Mouse (Mus musculus) heart, embryonic 11.5 days (tissue): ENCODE measurements around the gene Ubl3. TPM values are rescaled to one million over a fixed set of nuclear protein-coding genes. Genes with fewer than 3 reads are reported as not detected.

ENCODE experiments used
- ATAC-seq: fragments of 200-750 bp; cut with Nextera tagmentation; replicated peaks from 2 replicates; pipeline ENCODE4 v1.8.0; 2017; ENCODE audit warnings: moderate library complexity; ENCODE audit not compliant: insufficient number of reproducible peaks, low FRiP score, low TSS enrichment
- H3K27ac ChIP-seq: fragments of 300-500 bp; sonication (generic); 2 replicates; pipeline ENCODE4 v1.5.1; 2014; ENCODE audit warnings: mild to moderate bottlenecking, low read depth, low read length
- H3K27me3 ChIP-seq: fragments of 300-500 bp; sonication (generic); 2 replicates; pipeline ENCODE4 v1.6.1; 2014; ENCODE audit warnings: mild to moderate bottlenecking, low read length, mixed read lengths; ENCODE audit not compliant: control insufficient read depth, insufficient read depth
- H3K36me3 ChIP-seq: fragments of 300-500 bp; sonication (generic); 2 replicates; pipeline ENCODE4 v1.6.1; 2014; ENCODE audit warnings: mild to moderate bottlenecking, low read length, moderate library complexity, mixed read lengths; ENCODE audit not compliant: control insufficient read depth, insufficient read depth
- H3K4me1 ChIP-seq: fragments of 300-500 bp; sonication (generic); 2 replicates; pipeline ENCODE4 v1.6.1; 2014; ENCODE audit warnings: low read length; ENCODE audit not compliant: control insufficient read depth, insufficient read depth
- H3K4me2 ChIP-seq: fragments of 300-500 bp; sonication (generic); 2 replicates; pipeline ENCODE4 v1.6.1; 2014; ENCODE audit warnings: mild to moderate bottlenecking, moderate library complexity
- H3K4me3 ChIP-seq: fragments of 300-500 bp; sonication (generic); 2 replicates; pipeline ENCODE4 v1.5.1; 2014; ENCODE audit warnings: low read depth, low read length
- H3K9ac ChIP-seq: fragments of 300-500 bp; sonication (generic); 2 replicates; pipeline ENCODE4 v1.6.1; 2014; ENCODE audit warnings: mild to moderate bottlenecking, low read depth, low read length, moderate library complexity
- H3K9me3 ChIP-seq: fragments of 300-500 bp; sonication (generic); replicated peaks from 2 replicates; pipeline ENCODE4 v1.6.1; 2016; ENCODE audit warnings: low read length; ENCODE audit not compliant: control insufficient read depth
- WGBS: fragments of 180-500 bp; shearing (Covaris S2); extraction: QIAGEN DNeasy Blood & Tissue Kit; methylation state at CpG from one replicate; pipeline ENCODE4 v1.1.7; 2014; ENCODE audit not compliant: insufficient replicate concordance; 5-methylcytosine and 5-hydroxymethylcytosine counted together
- polyA plus RNA-seq: library from polyadenylated mRNA; unstranded; fragments of >200 nt; fragmentation: Nextera tagmentation; extraction: Ambion mirVana; gene quantifications from 2 replicates; pipeline ENCODE4 v1.2.1, GENCODE M21; 2014

Gene Ubl3
- polyA plus RNA-seq, 1 experiment from 2014 or later = 57.1 TPM

DNA sequence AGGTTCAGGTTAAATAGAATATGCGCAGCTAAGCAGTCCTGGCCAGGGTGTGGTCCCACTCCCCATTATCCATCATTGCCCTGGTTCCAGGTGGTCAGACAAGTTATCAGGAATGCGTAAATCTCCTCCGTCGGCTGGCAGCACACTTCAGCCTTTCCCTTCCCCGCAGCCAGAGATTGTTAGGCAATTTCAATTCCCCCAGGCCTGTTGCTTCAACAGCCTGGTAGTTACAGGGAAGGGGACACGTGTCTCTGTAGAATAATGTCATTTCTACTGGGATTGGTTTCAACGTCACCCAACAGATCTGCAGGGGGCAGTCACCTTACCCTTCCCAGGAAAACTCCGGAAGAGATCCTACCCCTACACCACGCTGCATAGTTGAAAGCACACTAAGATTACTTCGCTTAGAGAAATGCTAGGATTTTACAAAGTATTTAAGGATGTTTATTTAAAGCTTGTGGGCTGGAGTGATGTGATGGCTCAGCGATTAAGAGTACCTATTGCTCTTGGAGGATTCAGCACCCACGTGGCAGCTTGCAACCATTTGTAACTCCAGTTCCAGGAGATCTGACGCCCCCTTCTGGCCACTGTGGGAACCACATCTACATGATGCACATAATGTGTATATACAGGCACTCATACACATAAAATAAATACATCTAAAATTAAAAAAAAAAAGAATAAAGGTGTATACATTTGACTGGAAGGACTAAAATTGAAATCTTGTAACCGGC, 18.1 kb upstream of the Ubl3 start:
- no peaks in the 10 kb centered on the region for H3K27me3 ChIP-seq
- no peak overlapping the region for H3K27ac ChIP-seq
- 77% methylated on average over 14 of the region's 14 CpGs for WGBS
- ATAC-seq = no peak
- peaks cover 3% of the 10 kb centered on the region; the same call in 1 of the 2 replicates for H3K9me3 ChIP-seq
- no peak overlapping the region for H3K4me3 ChIP-seq
- no peak overlapping the region for H3K9ac ChIP-seq
- H3K36me3 ChIP-seq = no peaks in the 10 kb centered on the region
- peaks cover 10% of the 10 kb centered on the region for H3K4me1 ChIP-seq
- H3K4me2 ChIP-seq = no peak overlapping the region

DNA sequence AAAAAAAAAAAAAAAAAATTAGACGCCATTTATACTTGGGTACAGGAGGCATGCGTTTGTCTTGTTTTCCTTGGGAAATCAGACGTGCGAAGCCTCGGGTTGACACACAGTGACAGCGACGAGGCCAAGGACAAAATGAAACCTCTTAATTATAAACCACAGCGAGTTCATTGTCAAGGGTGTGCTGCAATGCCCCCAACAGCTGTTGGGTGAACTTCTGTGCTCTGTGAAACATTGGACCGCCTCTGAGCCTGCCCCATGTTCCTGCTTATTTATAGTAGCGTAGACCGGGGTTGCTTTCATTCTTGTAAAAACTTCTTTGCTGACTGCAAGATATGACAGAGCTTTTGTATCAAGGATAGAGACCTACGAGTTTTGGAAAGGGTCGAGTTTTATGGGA, 16.9 kb upstream of the Ubl3 start:
- Histone ChIP-seq H3K36me3 (no peaks in the 10 kb centered on the region), H3K9me3 (peaks cover 3% of the 10 kb centered on the region; the same call in 1 of the 2 replicates), H3K4me1 (peaks cover 6% of the 10 kb centered on the region), H3K9ac (no peak overlapping the region), H3K27ac (no peak overlapping the region), H3K27me3 (no peaks in the 10 kb centered on the region), H3K4me3 (no peak overlapping the region), H3K4me2 (no peak overlapping the region)
- 74% methylated on average over 13 of the region's 13 CpGs for WGBS
- ATAC-seq = no peak

DNA sequence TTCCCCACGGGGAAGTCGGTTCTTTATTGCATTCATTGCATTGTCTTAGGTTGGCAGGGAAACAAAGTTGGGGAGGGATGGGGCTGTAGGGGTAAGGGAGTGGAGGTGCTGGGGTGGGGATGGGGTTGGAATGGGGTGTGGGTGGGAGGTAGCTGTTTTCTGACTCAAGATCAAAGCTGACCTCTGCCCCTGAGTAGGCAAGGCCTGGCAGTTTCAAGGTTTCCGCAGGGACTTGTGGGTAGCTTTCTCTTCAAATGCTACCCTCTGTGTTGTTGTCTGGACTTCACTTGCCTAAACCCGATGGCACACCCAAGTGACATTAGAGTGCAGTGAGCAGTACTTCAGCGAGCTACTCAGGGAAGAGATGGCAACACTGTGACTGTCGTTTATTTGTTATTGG, 13.0 kb upstream of the Ubl3 start:
- H3K27ac ChIP-seq = no peak overlapping the region
- ATAC-seq = no peak
- 57% methylated on average over 6 of the region's 6 CpGs for WGBS
- H3K36me3 ChIP-seq = no peaks in the 10 kb centered on the region
- H3K27me3 ChIP-seq = no peaks in the 10 kb centered on the region
- no peak overlapping the region for H3K9ac ChIP-seq
- H3K4me3 ChIP-seq = no peak overlapping the region
- H3K4me1 ChIP-seq = 0 out of 2 replicates have a peak, but pooled peaks cover 4% of the 10 kb centered on the region
- H3K9me3 ChIP-seq = peaks cover 3% of the 10 kb centered on the region; the same call in 1 of the 2 replicates
- H3K4me2 ChIP-seq = no peak overlapping the region

DNA sequence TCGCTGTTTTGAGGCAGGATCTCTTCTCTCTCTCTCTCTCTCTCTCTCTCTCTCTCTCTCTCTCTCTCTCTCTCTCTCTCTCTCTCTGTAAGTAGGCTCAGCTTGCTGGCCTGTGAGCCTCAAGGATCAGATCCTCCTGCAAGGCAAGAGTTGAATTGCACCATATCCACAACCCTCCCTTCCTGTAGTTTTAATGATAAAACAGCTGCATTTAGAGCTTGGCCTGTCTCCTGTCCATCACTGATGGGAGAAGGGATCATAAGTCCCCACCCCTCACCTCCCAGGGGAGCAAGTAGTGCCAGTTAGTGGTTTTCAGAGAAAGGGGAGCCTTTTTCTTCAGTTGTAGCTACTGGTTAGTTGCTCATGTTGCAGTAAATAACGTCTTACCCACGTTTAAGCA, 11.5 kb upstream of the Ubl3 start:
- H3K4me3 ChIP-seq = no peak overlapping the region
- no peak for ATAC-seq
- no peak overlapping the region for H3K4me2 ChIP-seq
- H3K27ac ChIP-seq = no peak overlapping the region
- no peaks in the 10 kb centered on the region for H3K36me3 ChIP-seq
- H3K9ac ChIP-seq = no peak overlapping the region
- H3K9me3 ChIP-seq = peaks cover 3% of the 10 kb centered on the region; the same call in 1 of the 2 replicates
- H3K4me1 ChIP-seq = 0 out of 2 replicates have a peak, but pooled peaks cover 4% of the 10 kb centered on the region
- 79% methylated on average over 3 of the region's 3 CpGs for WGBS
- no peaks in the 10 kb centered on the region for H3K27me3 ChIP-seq

DNA sequence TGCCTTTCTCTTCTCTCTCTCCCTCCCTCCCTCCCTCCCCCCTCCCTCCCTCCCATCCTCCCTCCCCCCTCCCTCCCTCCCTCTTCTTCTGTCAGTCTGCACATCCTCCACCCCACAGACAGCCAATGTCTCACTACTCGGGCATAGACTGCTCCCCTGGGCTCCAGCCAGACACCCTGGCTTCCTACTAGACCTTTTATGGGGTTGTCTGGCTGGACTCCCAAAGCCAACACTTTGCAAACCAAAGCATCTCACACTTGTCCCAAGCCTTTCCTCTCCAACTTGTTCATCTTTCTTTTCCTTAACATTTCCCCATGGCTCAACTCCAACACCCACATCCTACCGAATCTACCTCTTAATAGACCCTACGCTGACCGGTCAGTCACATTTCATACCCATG, 10.7 kb upstream of the Ubl3 start:
- Histone ChIP-seq H3K36me3 (no peaks in the 10 kb centered on the region), H3K27me3 (no peaks in the 10 kb centered on the region), H3K4me2 (no peak overlapping the region), H3K9me3 (peaks cover 3% of the 10 kb centered on the region; the same call in 1 of the 2 replicates), H3K9ac (no peak overlapping the region), H3K27ac (no peak overlapping the region), H3K4me3 (no peak overlapping the region), H3K4me1 (0 out of 2 replicates have a peak, but pooled peaks cover 4% of the 10 kb centered on the region)
- 91% methylated on average over 3 of the region's 4 CpGs for WGBS
- ATAC-seq = no peak

DNA sequence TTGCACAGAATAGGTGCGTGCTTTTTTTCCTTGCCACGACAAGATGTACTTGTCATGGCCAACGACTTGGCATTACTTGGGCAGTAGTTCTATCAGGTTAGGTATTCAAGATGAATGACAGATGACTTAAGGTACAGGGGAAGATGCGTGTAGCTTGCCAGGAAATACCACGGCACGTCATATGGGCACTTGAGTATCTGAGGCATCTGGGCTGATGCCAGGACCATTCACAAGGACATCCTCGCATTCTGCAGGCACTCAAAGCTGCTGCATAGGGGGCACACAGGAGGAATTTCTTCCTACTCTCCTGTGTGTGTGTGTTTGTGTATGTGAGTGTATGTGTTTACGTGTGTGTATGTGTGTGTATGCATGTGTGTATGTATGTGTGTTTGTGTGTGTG, 9.6 kb upstream of the Ubl3 start:
- Histone ChIP-seq H3K27me3 (no peaks in the 10 kb centered on the region), H3K4me1 (0 out of 2 replicates have a peak, but pooled peaks cover 4% of the 10 kb centered on the region), H3K36me3 (no peaks in the 10 kb centered on the region), H3K27ac (no peak overlapping the region), H3K9ac (no peak overlapping the region), H3K4me2 (no peak overlapping the region), H3K9me3 (no peaks in the 10 kb centered on the region), H3K4me3 (no peak overlapping the region)
- WGBS = 81% methylated on average over 8 of the region's 8 CpGs
- ATAC-seq = no peak

DNA sequence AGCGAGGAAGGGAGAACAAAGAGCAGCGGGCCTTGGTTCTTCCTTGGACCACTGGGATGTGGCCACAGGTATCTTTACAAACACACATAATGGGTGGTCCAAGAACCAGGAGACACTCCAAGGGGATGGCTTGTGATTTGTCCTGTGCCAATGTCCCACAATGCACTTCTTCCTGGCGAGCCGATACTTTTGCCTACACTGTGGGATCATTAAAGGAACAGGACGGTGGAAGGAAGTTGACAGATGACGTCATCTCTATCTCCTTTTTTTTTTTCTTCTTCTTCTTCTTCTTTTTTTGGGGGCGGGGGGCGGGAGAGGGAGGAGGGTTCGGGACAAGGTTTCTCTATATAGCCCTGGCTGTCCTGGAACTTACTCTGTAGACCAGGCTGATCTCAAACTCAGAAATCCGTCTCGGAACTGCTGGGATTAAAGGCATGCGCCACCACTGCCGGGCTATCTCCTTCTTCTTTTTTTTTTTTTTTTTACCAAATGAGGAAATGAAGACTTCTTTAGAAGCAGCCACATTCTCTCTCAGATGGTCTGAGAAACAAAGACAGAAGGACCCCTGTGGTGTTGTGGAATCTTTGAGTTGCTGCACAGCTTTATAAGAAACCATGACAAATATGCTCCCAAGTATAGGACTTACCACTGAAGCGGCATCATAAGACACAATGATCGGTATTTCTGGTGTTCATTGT, 6.8 kb upstream of the Ubl3 start:
- Histone ChIP-seq H3K9me3 (no peaks in the 10 kb centered on the region), H3K4me3 (no peak overlapping the region), H3K4me2 (no peak overlapping the region), H3K9ac (no peak overlapping the region), H3K4me1 (peaks cover 6% of the 10 kb centered on the region), H3K27me3 (no peaks in the 10 kb centered on the region), H3K27ac (no peak overlapping the region), H3K36me3 (no peaks in the 10 kb centered on the region)
- ATAC-seq = no peak
- WGBS = 80% methylated on average over 15 of the region's 15 CpGs

DNA sequence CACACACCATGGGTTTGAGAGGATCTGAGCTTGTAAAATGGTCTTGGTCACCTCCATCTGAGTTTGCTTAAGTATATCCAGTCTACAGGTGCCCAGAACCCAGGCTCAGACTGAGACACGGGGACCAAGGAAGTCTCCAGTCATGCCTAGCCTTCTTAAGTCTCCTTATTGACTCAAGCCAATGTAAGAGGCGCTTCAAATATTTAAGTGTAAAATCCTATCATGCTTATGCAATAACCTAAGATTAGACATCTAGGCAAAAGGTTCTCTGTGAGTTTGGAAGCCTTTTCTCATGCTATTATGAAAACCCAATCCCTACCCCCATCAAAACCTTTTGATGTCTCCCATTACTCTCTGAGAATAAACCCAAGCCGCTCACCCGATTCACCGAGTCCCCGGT, 5.9 kb upstream of the Ubl3 start:
- Histone ChIP-seq H3K9ac (no peak overlapping the region), H3K4me1 (peaks cover 8% of the 10 kb centered on the region), H3K9me3 (no peaks in the 10 kb centered on the region), H3K27ac (no peak overlapping the region), H3K4me3 (no peak overlapping the region), H3K36me3 (no peaks in the 10 kb centered on the region), H3K27me3 (no peaks in the 10 kb centered on the region), H3K4me2 (no peak overlapping the region)
- 92% methylated on average over 6 of the region's 6 CpGs for WGBS
- ATAC-seq = no peak
